Mouse (Mus musculus) thymus, postnatal 0 days (tissue): ENCODE measurements around the gene Stil. TPM values are rescaled to one million over a fixed set of nuclear protein-coding genes. Genes with fewer than 3 reads are reported as not detected.

ENCODE experiments used
- DNase-seq: peaks from one replicate; pipeline ENCODE4 v3.0.0-alpha.2; 2015; ENCODE audit warnings: low spot score
- polyA plus RNA-seq: library from polyadenylated mRNA; unstranded; fragments of >200 nt; fragmentation: Nextera tagmentation; extraction: Ambion mirVana; gene quantifications from 2 replicates; pipeline ENCODE4 v1.2.1, GENCODE M21; 2015

Stil gene
- polyA plus RNA-seq, 1 experiment from 2014 or later: 10.2 TPM

GRCm38 (mm10) chr4:115078892-115079820 lies 79.2 kb downstream of the Stil start:
- no peak for DNase-seq

GRCm38 (mm10) chr4:115079821-115080349 lies 79.9 kb downstream of the Stil start:
- DNase-seq: no peak

- DNase-seq: no peak
These were observed 83.1 kb downstream of the Stil start for GRCm38 (mm10) chr4:115083031-115083430.

GRCm38 (mm10) chr4:115085522-115086095 lies 85.7 kb downstream of the Stil start:
- peak; percentile 55 for DNase-seq

- DNase-seq: no peak
These were observed 86.3 kb downstream of the Stil start for GRCm38 (mm10) chr4:115086257-115086656.

GRCm38 (mm10) chr4:115086763-115087415 lies 86.9 kb downstream of the Stil start:
- DNase-seq: no peak

- no peak for DNase-seq
These were observed 88.8 kb downstream of the Stil start, which contains the start of gene Pdzk1ip1 for GRCm38 (mm10) chr4:115088611-115089338. Gene Pdzk1ip1, plus strand, starts transcription at chr4:115088708.

- DNase-seq: no peak
These were observed 90.6 kb downstream of the Stil start for GRCm38 (mm10) chr4:115090592-115090991.

GRCm38 (mm10) chr4:115091806-115092205 lies 91.8 kb downstream of the Stil start:
- no peak for DNase-seq

Other genes starting within 250 kb of the Stil start
- not detected in 2 replicates for gene Gm12830, start 178.4 kb upstream of the Stil start, polyA plus RNA-seq
- gene Foxd2, start 91.3 kb upstream of the Stil start, polyA plus RNA-seq: 0.05 TPM in 1 of 2 replicates, not detected in the other
- not detected in 2 replicates for gene Foxe3, start 74.1 kb upstream of the Stil start, polyA plus RNA-seq
- gene Cmpk1, start 12.9 kb upstream of the Stil start, polyA plus RNA-seq: 120 and 126 TPM in 2 replicates
- 0.08 and 0.13 TPM in 2 replicates for gene Tal1, start 56.3 kb downstream of the Stil start, polyA plus RNA-seq
- 2.8 and 3.5 TPM in 2 replicates for gene Pdzk1ip1, start 88.5 kb downstream of the Stil start, polyA plus RNA-seq
- gene Cyp4x1, start 134.1 kb downstream of the Stil start, polyA plus RNA-seq: not detected in 2 replicates
- gene Cyp4a29, start 241.9 kb downstream of the Stil start, polyA plus RNA-seq: not detected in 2 replicates